Mouse (Mus musculus) spleen, postnatal 0 days (tissue): ENCODE measurements around the gene Lig1. TPM values are rescaled to one million over a fixed set of nuclear protein-coding genes. Genes with fewer than 3 reads are reported as not detected.

Experiments used
- polyA plus RNA-seq: library from polyadenylated mRNA; unstranded; fragments of >200 nt; fragmentation: Nextera tagmentation; extraction: Ambion mirVana; gene quantifications from 2 replicates; pipeline ENCODE4 v1.2.1, GENCODE M21; 2015

Gene Lig1
- 141 and 173 TPM in 2 replicates for polyA plus RNA-seq

GRCm38 (mm10) chr7:13277081-13277480 lies at the start of gene Lig1:
Gene Lig1 (plus strand): TSS chr7:13277283.

GRCm38 (mm10) chr7:13278308-13278891 lies 1.3 kb downstream of the Lig1 start, which contains the start of gene Zswim9:
Gene Zswim9 (minus strand): TSS chr7:13278721.

GRCm38 (mm10) chr7:13324316-13324715 lies 47.2 kb downstream of the Lig1 start, which contains the start of gene Pla2g4c:
Gene Pla2g4c (plus strand): TSS chr7:13324655.

Other genes with a start within 250 kb of the Lig1 start
- gene Chmp2a, start 242.5 kb upstream of the Lig1 start, polyA plus RNA-seq: 158 and 162 TPM in 2 replicates
- 75.4 and 75.6 TPM in 2 replicates for gene Ube2m, start 239.0 kb upstream of the Lig1 start, polyA plus RNA-seq
- 0.36 and 1.1 TPM in 2 replicates for gene Mzf1, start 222.5 kb upstream of the Lig1 start, polyA plus RNA-seq
- not detected in 2 replicates for gene Vmn1r85, start 182.1 kb upstream of the Lig1 start, polyA plus RNA-seq
- not detected in 2 replicates for gene Vmn1r86, start 157.4 kb upstream of the Lig1 start, polyA plus RNA-seq
- not detected in 2 replicates for gene Vmn1r87, start 137.1 kb upstream of the Lig1 start, polyA plus RNA-seq
- 0.04 TPM in 1 of 2 replicates, not detected in the other for gene Vmn1r88, start 117.7 kb upstream of the Lig1 start, polyA plus RNA-seq
- gene Vmn1r89, start 64.3 kb upstream of the Lig1 start, polyA plus RNA-seq: not detected in 2 replicates
- gene Zswim9, start 1.4 kb downstream of the Lig1 start, polyA plus RNA-seq: 2.4 TPM in 2 replicates
- 9.5 and 11.2 TPM in 2 replicates for gene Pla2g4c, start 47.4 kb downstream of the Lig1 start, polyA plus RNA-seq
- gene Cabp5, start 120.8 kb downstream of the Lig1 start, polyA plus RNA-seq: not detected in 2 replicates
- not detected in 2 replicates for gene Bsph1, start 173.6 kb downstream of the Lig1 start, polyA plus RNA-seq